Mouse (Mus musculus) MEL (cell line): Measurements from ENCODE around the gene Cyth3. TPM values are rescaled to one million over a fixed set of nuclear protein-coding genes. Genes with fewer than 3 reads are reported as not detected.
A peak's percentile ranks its signal among the peaks of the same experiment; 100 is the strongest.

ENCODE experiments used
- DNase-seq: peaks from one replicate; pipeline ENCODE4 v3.0.0; 2011; ENCODE audit warnings: low read depth, low spot score
- H3K27ac ChIP-seq: 2 replicates; pipeline ENCODE4 v1.5.1; 2012; ENCODE audit warnings: low read depth, mild to moderate bottlenecking, control low read depth, low read length, moderate library complexity; ENCODE audit not compliant: control insufficient read depth
- H3K27me3 ChIP-seq, 2 experiments: fragments of 150-350 bp in 1 of 2; sonication (generic) in 1 of 2; 2 replicates each; pipeline ENCODE4 v1.6.1; 2012; ENCODE audit warnings: low read length in 2 of 2, mild to moderate bottlenecking in 2 of 2, improper control_type of control experiment in 1 of 2, moderate library complexity in 1 of 2; ENCODE audit not compliant: insufficient read depth in 2 of 2, control insufficient read depth in 1 of 2
- H3K36me3 ChIP-seq, 2 experiments: 2 replicates each; pipeline ENCODE4 v1.6.1; 2012 to 2014; ENCODE audit warnings: low read length in 2 of 2, improper control_type of control experiment in 1 of 2, inconsistent platforms in 1 of 2, mild to moderate bottlenecking in 1 of 2; ENCODE audit not compliant: insufficient read depth in 2 of 2, control insufficient read depth in 1 of 2
- H3K4me1 ChIP-seq, 2 experiments: fragments of 150-350 bp in 1 of 2; sonication (generic) in 1 of 2; 2 replicates each; pipeline ENCODE4 v1.6.1; 2012; ENCODE audit warnings: low read length in 2 of 2, improper control_type of control experiment in 1 of 2, mild to moderate bottlenecking in 1 of 2; ENCODE audit not compliant: insufficient read depth in 2 of 2, control insufficient read depth in 1 of 2
- H3K4me3 ChIP-seq, 2 experiments: fragments of 150-350 bp in 1 of 2; sonication (generic) in 1 of 2; 2 replicates each; pipeline ENCODE4 v1.5.1; 2012; ENCODE audit warnings: low read depth in 2 of 2, low read length in 2 of 2, mild to moderate bottlenecking in 2 of 2, moderate library complexity in 2 of 2, control low read depth in 1 of 2, improper control_type of control experiment in 1 of 2; ENCODE audit not compliant: control insufficient read depth in 1 of 2, insufficient read depth in 1 of 2
- H3K79me2 ChIP-seq: 2 replicates; pipeline ENCODE4 v1.6.1; 2012; ENCODE audit warnings: mild to moderate bottlenecking, low read length, moderate library complexity; ENCODE audit not compliant: control insufficient read depth, poor library complexity, insufficient read depth
- H3K9ac ChIP-seq: 2 replicates; pipeline ENCODE4 v1.6.1; 2012; ENCODE audit warnings: low read depth, mild to moderate bottlenecking, control low read depth, low read length, moderate library complexity; ENCODE audit not compliant: control insufficient read depth, poor library complexity, severe bottlenecking
- H3K9me3 ChIP-seq: fragments of 150-350 bp; sonication (generic); replicated peaks from 2 replicates; pipeline ENCODE4 v1.6.1; 2012; ENCODE audit warnings: mild to moderate bottlenecking, low read length, improper control_type of control experiment, moderate library complexity; ENCODE audit not compliant: insufficient read depth
- CHD1 ChIP-seq: IDR thresholded peaks from 2 replicates; pipeline ENCODE4 v1.6.1; 2012; ENCODE audit warnings: low read depth, mild to moderate bottlenecking, inconsistent platforms, low read length, improper control_type of control experiment
- CHD2 ChIP-seq: IDR thresholded peaks from 2 replicates; pipeline ENCODE4 v1.6.1; 2011; ENCODE audit warnings: low read length, improper control_type of control experiment
- CTCF ChIP-seq, 3 experiments: IDR thresholded peaks in 2 of 3; conservative IDR thresholded peaks in 1 of 3; 2 replicates each; pipeline ENCODE4 v1.5.1; 2011 to 2012; ENCODE audit warnings: low read length in 3 of 3, low read depth in 2 of 3, mild to moderate bottlenecking in 2 of 3, improper control_type of control experiment in 1 of 3, inconsistent platforms in 1 of 3, mixed read lengths in 1 of 3, moderate library complexity in 1 of 3; ENCODE audit not compliant: control insufficient read depth in 1 of 3, insufficient read depth in 1 of 3, poor library complexity in 1 of 3, severe bottlenecking in 1 of 3
- ELF1 ChIP-seq: IDR thresholded peaks from 2 replicates; pipeline ENCODE4 v1.6.1; 2014; ENCODE audit warnings: low read depth, mild to moderate bottlenecking, inconsistent platforms, low read length, improper control_type of control experiment, moderate library complexity
- ETS1 ChIP-seq: IDR thresholded peaks from 2 replicates; pipeline ENCODE4 v1.6.1; 2012; ENCODE audit warnings: low read depth, mild to moderate bottlenecking, inconsistent platforms, low read length, improper control_type of control experiment, moderate library complexity
- GATA1 ChIP-seq: IDR thresholded peaks from 2 replicates; pipeline ENCODE4 v1.6.1; 2011; ENCODE audit warnings: low read depth, low read length, improper control_type of control experiment
- HCFC1 ChIP-seq: IDR thresholded peaks from 2 replicates; pipeline ENCODE4 v1.6.1; 2012; ENCODE audit warnings: low read depth, mild to moderate bottlenecking, inconsistent platforms, low read length, improper control_type of control experiment, moderate library complexity
- KAT2A ChIP-seq: conservative IDR thresholded peaks from 2 replicates; pipeline ENCODE4 v1.6.1; 2012; ENCODE audit warnings: low read depth, low read length, improper control_type of control experiment, inconsistent platforms
- MAX ChIP-seq: IDR thresholded peaks from 2 replicates; pipeline ENCODE4 v1.6.1; 2011; ENCODE audit warnings: low read length, improper control_type of control experiment
- MXI1 ChIP-seq: IDR thresholded peaks from 2 replicates; pipeline ENCODE4 v1.6.1; 2011; ENCODE audit warnings: mild to moderate bottlenecking, low read depth, low read length, improper control_type of control experiment
- MYB ChIP-seq: IDR thresholded peaks from 2 replicates; pipeline ENCODE4 v1.6.1; 2011; ENCODE audit warnings: mild to moderate bottlenecking, low read depth, low read length, improper control_type of control experiment
- MYC ChIP-seq: IDR thresholded peaks from 2 replicates; pipeline ENCODE4 v1.6.1; 2011; ENCODE audit warnings: low read depth, mild to moderate bottlenecking, low read length, improper control_type of control experiment, moderate library complexity
- NELFE ChIP-seq: IDR thresholded peaks from 2 replicates; pipeline ENCODE4 v1.6.1; 2011; ENCODE audit warnings: low read depth, low read length, improper control_type of control experiment
- NRF1 ChIP-seq: IDR thresholded peaks from 2 replicates; pipeline ENCODE4 v1.6.1; 2014; ENCODE audit warnings: low read depth, mild to moderate bottlenecking, inconsistent platforms, low read length, improper control_type of control experiment, moderate library complexity; ENCODE audit not compliant: poor library complexity, insufficient read depth, severe bottlenecking
- POLR2A ChIP-seq, 2 experiments: IDR thresholded peaks; 2 replicates each; pipeline ENCODE4 v1.6.1; 2011 to 2012; ENCODE audit warnings: low read length in 2 of 2, mild to moderate bottlenecking in 2 of 2, control low read depth in 1 of 2, improper control_type of control experiment in 1 of 2, low read depth in 1 of 2, moderate library complexity in 1 of 2; ENCODE audit not compliant: control insufficient read depth in 1 of 2, insufficient read depth in 1 of 2, poor library complexity in 1 of 2
- POLR2AphosphoS2 ChIP-seq: IDR thresholded peaks from 2 replicates; pipeline ENCODE4 v1.6.1; 2011; ENCODE audit warnings: low read length, improper control_type of control experiment
- SIN3A ChIP-seq: IDR thresholded peaks from 2 replicates; pipeline ENCODE4 v1.6.1; 2012; ENCODE audit warnings: low read length, improper control_type of control experiment, inconsistent platforms
- SMC3 ChIP-seq: IDR thresholded peaks from 2 replicates; pipeline ENCODE4 v1.6.1; 2011; ENCODE audit warnings: low read depth, low read length, improper control_type of control experiment
- USF1 ChIP-seq: IDR thresholded peaks from 2 replicates; pipeline ENCODE4 v1.6.1; 2014; ENCODE audit warnings: low read depth, mild to moderate bottlenecking, inconsistent platforms, low read length, improper control_type of control experiment, moderate library complexity
- USF2 ChIP-seq, 2 experiments: IDR thresholded peaks; 2 replicates each; pipeline ENCODE4 v1.6.1; 2011 to 2012; ENCODE audit warnings: improper control_type of control experiment in 2 of 2, low read length in 2 of 2, borderline replicate concordance in 1 of 2, inconsistent platforms in 1 of 2, low read depth in 1 of 2, mild to moderate bottlenecking in 1 of 2; ENCODE audit not compliant: insufficient read depth in 1 of 2
- polyA plus RNA-seq, 2 experiments: library from polyadenylated mRNA; stranded (reverse) in 1 of 2; unstranded in 1 of 2; fragments of >175 nt in 1 of 2; fragments of >200 nt in 1 of 2; gene quantifications; 2 replicates each; pipeline versions ENCODE4 v1.2.1 to v1.2.4; 2012; ENCODE audit warnings: low replicate concordance in 2 of 2, low read depth in 1 of 2; ENCODE audit not compliant: insufficient read length in 2 of 2, insufficient read depth in 1 of 2, missing spikeins in 1 of 2
- total RNA-seq: library from RNA; depleted of rRNA; stranded (reverse); fragments of 300-350 nt; gene quantifications from 2 replicates; pipeline ENCODE4 v1.2.3, GENCODE M21; 2012; rRNA removed

Cyth3 gene
- total and polyA plus RNA-seq, 3 experiments = 41.1 to 44.9 TPM; not detected in 1

DNA sequence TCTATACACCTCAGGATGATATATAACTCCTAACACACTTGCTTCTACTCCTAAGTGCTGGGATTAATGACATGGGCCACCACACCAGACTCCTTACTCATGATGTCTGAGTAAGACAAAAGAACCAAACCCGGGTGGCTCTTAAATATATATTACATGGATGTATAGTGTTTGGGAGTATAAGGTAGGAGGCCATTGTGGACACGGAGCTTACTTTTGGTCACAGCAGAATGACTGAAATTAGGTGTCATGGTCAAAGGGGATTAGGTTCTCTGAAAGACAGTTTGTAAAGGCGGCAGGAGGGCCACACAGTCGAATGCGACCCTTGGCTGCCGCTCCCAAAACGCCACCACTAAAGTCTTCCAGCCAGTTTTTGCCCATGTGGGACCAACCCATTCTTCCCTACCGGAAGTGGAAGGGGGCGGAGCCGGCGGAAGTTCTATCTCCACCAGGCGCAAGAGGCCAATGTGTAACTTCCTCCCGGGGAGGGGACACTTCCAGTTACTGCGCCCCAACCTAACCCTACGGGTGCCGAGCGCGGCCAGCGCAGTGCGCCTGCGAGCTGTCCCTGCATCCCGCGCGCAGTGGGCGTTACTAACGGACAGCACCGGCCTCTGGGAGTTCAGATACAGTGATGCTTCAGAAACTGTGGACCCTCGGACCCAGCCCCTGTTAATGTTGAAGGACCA, 135.7 kb downstream of the Cyth3 start:
- Histone ChIP-seq H3K27ac (peak overlapping the region; percentile 22), H3K9ac (peak overlapping the region; percentile 67), H3K4me1 (peaks cover 0 to 7% of the 10 kb centered on the region in 2 experiments; a peak in 1 of 4 replicates), H3K79me2 (0 out of 2 replicates have a peak, but pooled peaks cover 1% of the 10 kb centered on the region), H3K9me3 (no peaks in the 10 kb centered on the region), H3K4me3 (peak overlapping the region; percentile 62 to 80), H3K36me3 (no peaks in the 10 kb centered on the region; a peak in 1 of 4 replicates), H3K27me3 (no peaks in the 10 kb centered on the region)
- peak; percentile 88 for DNase-seq
- TF ChIP-seq CHD1 = no peak
- TF ChIP-seq USF2 (IDR thresholded peaks at IDR 0.05; ENCODE audit: borderline replicate concordance in 1 of 2, insufficient read depth in 1 of 2, low read depth in 1 of 2, low read length in 2 of 2) = no peak
- TF ChIP-seq ETS1 = 0 out of 2 replicates have a peak, but pooled peaks have one; percentile 13
- peak; percentile 40 to 70; a peak in 2 of 4 replicates for TF ChIP-seq POLR2A (IDR thresholded peaks at IDR 0.05; ENCODE audit: control insufficient read depth in 1 of 2, insufficient read depth in 1 of 2, low read depth in 1 of 2, low read length in 2 of 2, poor library complexity in 1 of 2)
- TF ChIP-seq HCFC1 = peak; percentile 83
- peak; percentile 48; the same call in 1 of the 2 replicates for TF ChIP-seq MXI1
- peak; percentile 78 for TF ChIP-seq ELF1
- TF ChIP-seq MYB = peak; percentile 64
- 0 out of 2 replicates have a peak, but pooled peaks have one; percentile 38 for TF ChIP-seq SIN3A
- peak; percentile 61 for TF ChIP-seq NRF1
- TF ChIP-seq GATA1 = peak; percentile 63
- TF ChIP-seq MYC = peak; percentile 38; the same call in 1 of the 2 replicates
- TF ChIP-seq CHD2 = no peak
- no peak for TF ChIP-seq SMC3

DNA sequence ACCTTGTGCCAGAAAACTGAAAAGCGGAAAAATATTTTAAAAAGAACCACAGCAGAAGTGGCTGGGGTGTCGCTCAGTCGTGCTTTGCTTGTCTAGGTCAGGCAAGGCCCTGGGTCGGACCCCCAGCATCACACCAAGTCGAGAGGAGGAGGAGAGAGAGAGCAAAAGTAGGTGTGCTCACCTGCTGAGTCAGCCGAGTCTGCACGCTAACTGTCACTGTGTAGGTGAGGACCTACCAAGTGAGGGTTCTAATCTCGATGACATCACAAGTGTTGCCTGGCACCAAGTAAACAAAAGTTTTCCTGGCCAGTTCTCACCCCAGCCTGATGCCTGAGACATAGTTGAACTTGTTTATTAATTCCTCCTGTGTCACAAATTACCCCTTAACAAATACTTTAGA, 137.3 kb downstream of the Cyth3 start:
- Histone ChIP-seq H3K9me3 (no peaks in the 10 kb centered on the region), H3K27me3 (no peaks in the 10 kb centered on the region), H3K79me2 (0 out of 2 replicates have a peak, but pooled peaks cover 1% of the 10 kb centered on the region), H3K4me3 (no peak overlapping the region), H3K9ac (no peak overlapping the region), H3K36me3 (no peaks in the 10 kb centered on the region; a peak in 1 of 4 replicates), H3K4me1 (peaks cover 0 to 7% of the 10 kb centered on the region in 2 experiments; a peak in 1 of 4 replicates), H3K27ac (no peak overlapping the region)
- DNase-seq = no peak
- no peak for TF ChIP-seq CTCF (IDR thresholded peaks at IDR 0.05 in 2 of 3, conservative IDR thresholded peaks at IDR 0.05 in 1 of 3; ENCODE audit: control insufficient read depth in 1 of 3, insufficient read depth in 1 of 3, low read depth in 2 of 3, low read length in 3 of 3, poor library complexity in 1 of 3, severe bottlenecking in 1 of 3)
- no peak for TF ChIP-seq NELFE
- no peak for TF ChIP-seq USF1
- no peak for TF ChIP-seq KAT2A
- no peak for TF ChIP-seq MAX
- TF ChIP-seq POLR2AphosphoS2 = no peak

Other genes starting within 250 kb of the Cyth3 start
- 62.5 and 80.5 TPM in 2 replicates for gene Kdelr2, start 218.6 kb upstream of the Cyth3 start, total RNA-seq
- 10 to 100 TPM in 1 of 2 experiments, not detected in 1; 94.4 TPM for gene Kdelr2, start 218.6 kb upstream of the Cyth3 start, polyA plus RNA-seq
- 9.0 and 10.4 TPM in 2 replicates for gene Daglb, start 157.9 kb upstream of the Cyth3 start, total RNA-seq
- gene Daglb, start 157.9 kb upstream of the Cyth3 start, polyA plus RNA-seq = 1 to 10 TPM in 1 of 2 experiments, not detected in 1; 8.9 TPM
- 134 and 148 TPM in 2 replicates for gene Rac1, start 94.4 kb upstream of the Cyth3 start, total RNA-seq
- 100 to 1,000 TPM; 105 to 251 TPM for gene Rac1, start 94.4 kb upstream of the Cyth3 start, polyA plus RNA-seq
- gene Usp42, start 109.8 kb downstream of the Cyth3 start, total RNA-seq = 7.8 and 8.1 TPM in 2 replicates
- 10 to 100 TPM in 1 of 2 experiments, not detected in 1; 18.6 TPM for gene Usp42, start 109.8 kb downstream of the Cyth3 start, polyA plus RNA-seq
- gene Eif2ak1, start 195.3 kb downstream of the Cyth3 start, total RNA-seq = 13.9 and 14.8 TPM in 2 replicates
- gene Eif2ak1, start 195.3 kb downstream of the Cyth3 start, polyA plus RNA-seq = 10 to 100 TPM; 26.7 to 33.5 TPM